Mouse (Mus musculus) frontal cortex, postnatal 25 days (tissue): Measurements from ENCODE around the gene Rpn2.

Experiments
- DNase-seq, 2 experiments: peaks; one replicate each; pipeline ENCODE4 v3.0.0; 2022; ENCODE audit warnings: low spot score in 2 of 2

Rpn2 gene

GRCm38 (mm10) chr2:157278717-157279415 lies at the start of gene Rpn2:
TSS of gene Rpn2 (plus strand) at chr2:157279017.
- DNase-seq = peak; percentile 92 to 96

GRCm38 (mm10) chr2:157235946-157236345 lies 42.9 kb upstream of the Rpn2 start:
- no peak for DNase-seq

GRCm38 (mm10) chr2:157245001-157245400 lies 33.8 kb upstream of the Rpn2 start:
- DNase-seq = no peak

GRCm38 (mm10) chr2:157245603-157246002 lies 33.2 kb upstream of the Rpn2 start:
- no peak for DNase-seq

- DNase-seq = no peak
These were observed 30.7 kb upstream of the Rpn2 start for GRCm38 (mm10) chr2:157248111-157248510.

GRCm38 (mm10) chr2:157259720-157260119 lies 19.1 kb upstream of the Rpn2 start:
- DNase-seq = peak; percentile 27 to 37

GRCm38 (mm10) chr2:157261930-157262329 lies 16.9 kb upstream of the Rpn2 start:
- no peak for DNase-seq

- DNase-seq = no peak
These were observed 16.3 kb upstream of the Rpn2 start for GRCm38 (mm10) chr2:157262506-157262905.

- no peak for DNase-seq
These were observed 15.7 kb upstream of the Rpn2 start for GRCm38 (mm10) chr2:157263101-157263500.

GRCm38 (mm10) chr2:157263832-157264231 lies 15.0 kb upstream of the Rpn2 start:
- DNase-seq = no peak

GRCm38 (mm10) chr2:157279416-157279800 lies 591 bp downstream of the Rpn2 start, which contains the start of gene Mroh8:
TSS of gene Mroh8 (minus strand) at chr2:157279549.
- no peak for DNase-seq

- no peak for DNase-seq
These were observed 4.5 kb downstream of the Rpn2 start for GRCm38 (mm10) chr2:157283321-157283720.

- peak in 1 of 2 experiments; percentile 25 for DNase-seq
These were observed 8.7 kb downstream of the Rpn2 start for GRCm38 (mm10) chr2:157287542-157287941.

GRCm38 (mm10) chr2:157288996-157289395 lies 10.2 kb downstream of the Rpn2 start:
- no peak for DNase-seq

GRCm38 (mm10) chr2:157292093-157292492 lies 13.3 kb downstream of the Rpn2 start:
- peak; percentile 69 to 76 for DNase-seq

- DNase-seq = no peak
These were observed 17.4 kb downstream of the Rpn2 start for GRCm38 (mm10) chr2:157296105-157296689.

- no peak for DNase-seq
These were observed 21.2 kb downstream of the Rpn2 start for GRCm38 (mm10) chr2:157300051-157300450.

GRCm38 (mm10) chr2:157303096-157303495 lies 24.3 kb downstream of the Rpn2 start:
- no peak for DNase-seq

GRCm38 (mm10) chr2:157306091-157307032 lies 27.5 kb downstream of the Rpn2 start:
- no peak for DNase-seq

- no peak for DNase-seq
These were observed 29.0 kb downstream of the Rpn2 start for GRCm38 (mm10) chr2:157307715-157308265.

GRCm38 (mm10) chr2:157308273-157308917 lies 29.6 kb downstream of the Rpn2 start:
- DNase-seq = no peak
